Mouse (Mus musculus): ENCODE results near the gene Stxbp6. TPM values are rescaled to one million over a fixed set of nuclear protein-coding genes. Genes with fewer than 3 reads are reported as not detected.

The Stxbp6 gene
- polyA plus RNA-seq, 1 experiment from 2014 or later: 11.5 TPM

DNA sequence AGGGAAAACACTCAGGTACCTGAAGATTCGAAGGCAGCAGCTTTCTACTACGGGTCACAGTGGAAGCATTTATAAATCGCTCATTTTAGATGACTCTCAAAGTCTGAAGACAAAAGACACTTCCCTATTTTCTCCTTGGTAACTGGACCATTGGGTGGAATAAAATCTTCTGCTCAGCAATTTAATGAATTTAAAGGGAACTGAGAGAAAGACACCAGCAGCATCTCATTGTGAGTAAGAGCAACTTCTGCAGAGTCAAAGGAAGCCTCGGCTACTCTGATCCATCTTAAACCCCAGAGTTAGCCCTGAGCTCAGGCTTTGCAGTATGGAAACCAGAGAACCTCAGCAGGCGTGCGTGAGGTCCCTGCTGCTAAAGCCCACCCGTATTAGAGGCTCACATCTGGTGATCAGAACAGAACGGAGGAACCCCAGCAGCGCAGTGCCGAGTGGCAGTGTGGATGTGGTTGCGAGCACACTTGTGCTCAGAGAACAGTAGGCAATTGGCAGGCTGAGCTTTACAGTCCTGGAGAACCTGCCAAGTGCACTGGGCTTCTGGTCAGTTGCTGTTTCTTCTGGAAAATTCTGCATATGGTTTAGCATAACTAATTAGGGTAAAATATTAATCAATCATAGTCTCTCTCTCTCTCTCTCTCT is 62.9 kb downstream of the Stxbp6 start:
- Histone ChIP-seq H3K27ac (no peak overlapping the region), H3K4me3 (no peak overlapping the region), H3K27me3 (no peaks in the 10 kb centered on the region), H3K4me1 (no peaks in the 10 kb centered on the region), H3K36me3 (no peaks in the 10 kb centered on the region), H3K4me2 (replicated peaks) (no peak overlapping the region), H3K9me3 (replicated peaks) (no peaks in the 10 kb centered on the region), H3K9ac (no peak overlapping the region)
- 76% methylated on average over 11 of the region's 11 CpGs for WGBS
- no peak for ATAC-seq (ENCODE audit: low FRiP score)

DNA sequence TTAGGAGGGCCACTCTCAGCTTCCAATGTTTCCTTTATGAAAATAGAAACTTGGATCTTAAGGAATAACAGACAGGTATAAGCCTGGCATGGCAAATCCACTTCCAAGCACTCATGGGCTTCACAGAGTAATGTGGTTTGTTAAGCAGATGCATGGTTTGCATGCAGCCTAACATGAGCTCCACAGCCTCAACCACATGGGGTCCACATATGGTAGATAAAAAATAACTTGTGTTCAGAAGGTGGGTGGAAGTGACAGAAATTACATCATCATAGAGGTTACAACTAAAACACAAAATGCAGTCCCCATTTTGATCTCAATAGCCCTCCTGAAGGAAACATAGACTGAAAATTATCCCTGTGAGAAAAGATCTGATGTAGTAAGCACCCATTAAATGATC is 63.5 kb downstream of the Stxbp6 start:
- no peak overlapping the region for H3K4me2 ChIP-seq (replicated peaks)
- no peak for ATAC-seq (ENCODE audit: low FRiP score)
- H3K36me3 ChIP-seq: no peaks in the 10 kb centered on the region
- H3K9ac ChIP-seq: no peak overlapping the region
- no peaks in the 10 kb centered on the region for H3K9me3 ChIP-seq (replicated peaks)
- no peaks in the 10 kb centered on the region for H3K27me3 ChIP-seq
- no peaks in the 10 kb centered on the region for H3K4me1 ChIP-seq
- H3K4me3 ChIP-seq: no peak overlapping the region
- no peak overlapping the region for H3K27ac ChIP-seq

DNA sequence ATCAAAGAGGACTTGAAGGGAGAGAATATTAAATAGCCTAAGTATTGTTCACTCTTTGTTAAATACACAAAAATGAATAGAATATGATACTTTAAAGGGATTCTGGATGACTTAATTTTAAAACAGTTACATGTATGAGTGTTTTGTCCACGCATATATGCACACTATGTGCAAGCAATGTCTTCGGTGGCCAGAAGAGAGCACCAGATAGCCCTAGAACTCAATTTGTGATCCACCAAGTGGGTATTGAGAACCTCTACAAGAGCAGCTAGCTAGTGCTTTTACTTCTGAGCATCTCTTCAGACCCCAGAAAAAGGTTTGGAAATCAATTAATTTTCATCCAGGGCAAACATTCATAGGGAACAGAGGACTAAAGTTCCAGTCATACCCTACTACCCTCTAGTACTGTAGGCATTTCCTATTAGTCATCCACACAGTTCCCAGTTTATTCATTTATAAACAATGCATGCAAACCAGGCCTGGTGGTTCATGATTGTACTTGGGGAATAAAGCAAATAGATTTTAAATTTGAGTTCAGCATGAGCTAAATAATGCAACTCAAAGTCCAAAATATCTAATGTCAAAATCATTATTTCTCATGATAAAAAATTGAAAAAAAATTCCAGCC is 64.4 kb downstream of the Stxbp6 start:
- H3K27ac ChIP-seq: no peak overlapping the region
- H3K4me3 ChIP-seq: no peak overlapping the region
- 86% methylated on average over 2 of the region's 2 CpGs for WGBS
- no peak for ATAC-seq (ENCODE audit: low FRiP score)
- no peak overlapping the region for H3K4me2 ChIP-seq (replicated peaks)
- no peaks in the 10 kb centered on the region for H3K27me3 ChIP-seq
- H3K36me3 ChIP-seq: no peaks in the 10 kb centered on the region
- no peaks in the 10 kb centered on the region for H3K4me1 ChIP-seq
- H3K9ac ChIP-seq: no peak overlapping the region
- no peaks in the 10 kb centered on the region for H3K9me3 ChIP-seq (replicated peaks)

DNA sequence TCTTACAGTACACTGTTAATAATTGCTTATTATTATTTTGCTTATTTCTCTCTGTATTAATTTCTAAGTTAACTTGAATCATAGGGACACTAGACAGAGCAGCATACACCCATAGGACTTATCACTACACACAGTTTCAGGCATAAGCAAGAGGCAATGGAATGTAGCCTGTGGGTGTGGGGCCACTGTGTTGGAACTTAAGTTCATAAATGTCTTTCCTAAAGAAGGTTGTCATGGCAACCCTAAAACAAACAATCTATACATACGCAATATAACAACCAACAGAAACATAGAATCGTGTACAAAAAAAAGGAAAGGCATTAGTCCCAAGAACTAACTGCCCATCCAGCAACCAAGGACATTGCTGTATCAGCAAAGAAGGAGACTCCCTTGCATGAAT is 67.9 kb downstream of the Stxbp6 start:
- Histone ChIP-seq H3K36me3 (no peaks in the 10 kb centered on the region), H3K9ac (no peak overlapping the region), H3K4me1 (no peaks in the 10 kb centered on the region), H3K4me3 (no peak overlapping the region), H3K27me3 (no peaks in the 10 kb centered on the region), H3K27ac (no peak overlapping the region), H3K4me2 (replicated peaks) (no peak overlapping the region), H3K9me3 (replicated peaks) (no peaks in the 10 kb centered on the region)
- WGBS: 77% methylated on average over 2 of the region's 2 CpGs
- ATAC-seq (ENCODE audit: low FRiP score): no peak

DNA sequence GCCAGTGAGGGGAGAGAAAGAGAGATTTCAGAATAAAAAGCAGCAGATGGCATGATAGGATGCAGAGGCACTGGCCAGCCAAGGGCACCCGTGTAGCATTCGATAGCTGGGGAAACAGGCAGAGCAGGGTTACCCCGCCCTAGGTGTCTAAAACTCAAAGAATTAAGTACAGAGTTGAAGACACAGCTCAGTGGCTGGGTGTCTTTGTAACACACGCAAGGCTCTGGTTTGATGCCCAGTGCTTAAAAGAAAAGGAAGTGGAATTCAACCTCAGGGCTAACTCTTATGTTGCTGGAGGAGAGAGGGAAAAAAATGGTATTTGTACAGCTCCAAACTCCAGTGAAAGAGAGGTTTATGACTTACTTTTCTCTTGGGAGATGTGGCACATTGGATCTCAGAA is 68.5 kb downstream of the Stxbp6 start:
- WGBS: 84% methylated on average over 4 of the region's 4 CpGs
- H3K27me3 ChIP-seq: no peaks in the 10 kb centered on the region
- H3K27ac ChIP-seq: no peak overlapping the region
- no peak overlapping the region for H3K9ac ChIP-seq
- ATAC-seq (ENCODE audit: low FRiP score): no peak
- H3K36me3 ChIP-seq: no peaks in the 10 kb centered on the region
- no peaks in the 10 kb centered on the region for H3K9me3 ChIP-seq (replicated peaks)
- H3K4me2 ChIP-seq (replicated peaks): no peak overlapping the region
- no peaks in the 10 kb centered on the region for H3K4me1 ChIP-seq
- no peak overlapping the region for H3K4me3 ChIP-seq

DNA sequence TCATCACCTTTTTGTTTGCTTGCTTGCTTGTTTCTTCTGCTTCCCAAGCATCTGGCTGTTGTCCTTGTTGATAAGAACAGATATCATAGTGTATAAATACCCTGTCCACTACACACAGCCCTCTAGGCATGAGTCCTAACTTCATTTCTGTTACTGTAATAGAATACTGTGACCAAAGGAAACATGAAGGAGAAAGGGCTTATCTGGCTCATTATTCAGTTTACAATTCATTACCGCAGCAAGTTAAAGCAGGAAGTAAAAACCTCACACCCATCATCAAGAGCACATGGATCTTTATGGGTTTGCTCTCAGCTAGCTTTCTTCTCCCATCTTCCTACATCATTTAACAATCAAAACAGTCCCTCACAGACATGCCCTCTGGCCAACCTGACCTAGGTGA is 72.5 kb downstream of the Stxbp6 start:
- no peak overlapping the region for H3K4me3 ChIP-seq
- no peaks in the 10 kb centered on the region for H3K9me3 ChIP-seq (replicated peaks)
- no peaks in the 10 kb centered on the region for H3K4me1 ChIP-seq
- no peak overlapping the region for H3K27ac ChIP-seq
- no peaks in the 10 kb centered on the region for H3K27me3 ChIP-seq
- no peaks in the 10 kb centered on the region for H3K36me3 ChIP-seq
- 96% methylated on average over 1 of the region's 1 CpGs for WGBS
- no peak overlapping the region for H3K9ac ChIP-seq
- ATAC-seq (ENCODE audit: low FRiP score): no peak
- no peak overlapping the region for H3K4me2 ChIP-seq (replicated peaks)

DNA sequence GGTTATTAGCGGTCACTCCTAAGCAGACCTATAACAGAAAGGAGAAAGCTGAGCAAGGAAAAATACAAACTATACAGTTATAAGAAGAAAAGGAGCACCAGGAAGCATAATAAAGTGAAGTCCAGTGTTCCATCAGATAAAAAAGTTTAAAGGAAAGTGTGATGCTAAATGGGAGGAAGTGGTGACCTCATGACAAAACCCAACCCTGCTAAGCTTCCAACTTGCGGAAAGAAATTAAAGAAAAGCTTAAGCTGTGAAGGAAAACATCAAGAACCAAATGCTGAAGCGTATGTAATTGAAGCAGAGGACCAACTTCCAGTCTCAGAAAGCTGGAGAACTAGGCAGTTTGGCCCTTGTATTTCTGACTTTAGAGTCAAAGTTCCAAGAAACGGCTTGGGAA is 77.1 kb downstream of the Stxbp6 start:
- ATAC-seq (ENCODE audit: low FRiP score): no peak
- Histone ChIP-seq H3K4me1 (no peaks in the 10 kb centered on the region), H3K36me3 (no peaks in the 10 kb centered on the region), H3K27me3 (no peaks in the 10 kb centered on the region), H3K9me3 (replicated peaks) (no peaks in the 10 kb centered on the region), H3K9ac (no peak overlapping the region), H3K4me2 (replicated peaks) (no peak overlapping the region), H3K4me3 (no peak overlapping the region), H3K27ac (no peak overlapping the region)
- 88% methylated on average over 4 of the region's 4 CpGs for WGBS

DNA sequence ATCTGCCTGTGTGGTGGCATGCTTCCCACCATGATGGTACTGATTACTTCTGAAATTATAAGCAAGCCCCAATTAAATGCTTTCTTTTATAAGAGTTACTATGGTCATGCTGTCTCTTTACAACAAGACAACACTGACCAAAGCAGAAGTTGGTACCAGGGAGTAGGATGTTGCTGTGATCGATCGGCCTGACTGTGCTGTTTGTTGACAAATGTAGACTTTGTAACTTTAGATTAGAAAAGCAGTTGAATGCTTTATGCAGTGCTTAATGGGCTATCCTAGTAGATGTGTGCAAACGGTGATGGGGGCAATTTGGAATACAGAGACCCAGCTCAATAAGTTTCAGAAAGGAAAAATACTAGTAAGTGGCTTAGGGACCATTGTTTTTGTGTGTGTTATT is 77.6 kb downstream of the Stxbp6 start:
- H3K4me3 ChIP-seq: no peak overlapping the region
- H3K4me1 ChIP-seq: no peaks in the 10 kb centered on the region
- no peaks in the 10 kb centered on the region for H3K9me3 ChIP-seq (replicated peaks)
- no peaks in the 10 kb centered on the region for H3K27me3 ChIP-seq
- no peak overlapping the region for H3K4me2 ChIP-seq (replicated peaks)
- no peak overlapping the region for H3K9ac ChIP-seq
- no peak for ATAC-seq (ENCODE audit: low FRiP score)
- WGBS: 89% methylated on average over 3 of the region's 3 CpGs
- no peak overlapping the region for H3K27ac ChIP-seq
- no peaks in the 10 kb centered on the region for H3K36me3 ChIP-seq

DNA sequence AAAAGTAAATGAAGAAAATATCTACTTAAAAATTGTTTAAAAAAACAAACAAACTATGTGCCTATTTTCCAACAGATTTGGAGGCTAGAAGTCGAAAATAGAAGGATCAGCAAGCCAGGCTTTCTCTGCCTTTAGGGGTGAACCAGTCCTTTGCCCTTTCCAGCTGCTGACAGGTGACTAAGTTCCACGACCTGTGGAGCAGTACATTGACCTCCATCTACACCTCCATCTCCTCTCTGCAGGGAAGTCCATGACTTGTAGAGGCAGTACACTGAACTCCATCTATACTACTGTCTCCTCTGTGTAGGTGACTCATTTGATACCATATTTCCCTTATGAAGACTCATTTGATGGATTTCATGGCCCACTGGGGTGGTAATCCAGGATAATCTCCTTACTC is 78.2 kb downstream of the Stxbp6 start:
- Histone ChIP-seq H3K4me1 (no peaks in the 10 kb centered on the region), H3K27ac (no peak overlapping the region), H3K36me3 (no peaks in the 10 kb centered on the region), H3K9me3 (replicated peaks) (no peaks in the 10 kb centered on the region), H3K9ac (no peak overlapping the region), H3K4me3 (no peak overlapping the region), H3K4me2 (replicated peaks) (no peak overlapping the region), H3K27me3 (no peaks in the 10 kb centered on the region)
- no peak for ATAC-seq (ENCODE audit: low FRiP score)
- WGBS: 76% methylated on average over 2 of the region's 2 CpGs

DNA sequence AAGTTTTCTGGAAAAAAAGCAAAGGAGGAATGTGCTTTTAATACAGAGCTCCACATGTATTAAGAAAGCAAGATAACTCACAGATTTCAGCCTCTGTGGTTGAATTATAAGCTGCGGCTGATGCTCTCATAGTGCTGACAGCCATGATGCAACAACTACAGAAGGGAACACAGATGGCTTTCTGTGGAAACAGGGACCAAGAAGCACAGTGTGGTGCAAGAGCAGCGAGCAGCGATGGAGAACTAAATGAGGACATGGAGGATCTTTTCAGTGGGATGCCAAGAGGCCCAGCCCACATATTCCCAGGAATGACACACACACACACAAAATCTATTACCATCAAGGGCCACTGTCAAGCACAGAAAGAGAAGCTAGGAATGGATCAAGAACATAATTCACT is 81.1 kb downstream of the Stxbp6 start:
- WGBS: 91% methylated on average over 3 of the region's 3 CpGs
- Histone ChIP-seq H3K27me3 (no peaks in the 10 kb centered on the region), H3K4me1 (0 out of 2 replicates have a peak, but pooled peaks cover 4% of the 10 kb centered on the region), H3K36me3 (no peaks in the 10 kb centered on the region), H3K27ac (no peak overlapping the region), H3K4me3 (no peak overlapping the region), H3K4me2 (replicated peaks) (no peak overlapping the region), H3K9me3 (replicated peaks) (no peaks in the 10 kb centered on the region), H3K9ac (no peak overlapping the region)
- ATAC-seq (ENCODE audit: low FRiP score): no peak

DNA sequence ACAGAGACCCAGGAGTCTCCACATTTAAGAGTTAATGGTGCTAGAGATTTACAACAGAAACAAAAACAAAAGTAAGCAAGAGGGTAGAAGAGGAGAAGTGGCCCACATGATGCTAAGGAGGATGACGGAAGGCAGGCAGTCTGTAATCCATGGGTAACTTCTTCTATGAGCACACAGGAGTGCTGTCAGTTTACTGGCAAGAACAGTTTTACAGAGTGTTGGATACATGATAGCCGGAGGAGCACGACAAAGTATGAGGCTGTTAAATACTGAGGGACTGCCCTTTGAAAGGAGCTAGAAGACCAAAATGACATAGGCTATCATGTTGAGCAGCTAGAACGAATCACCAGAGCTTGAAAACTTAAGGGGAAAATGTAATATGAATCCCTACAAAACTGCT is 81.7 kb downstream of the Stxbp6 start:
- no peak overlapping the region for H3K9ac ChIP-seq
- H3K27me3 ChIP-seq: no peaks in the 10 kb centered on the region
- 0 out of 2 replicates have a peak, but pooled peaks cover 4% of the 10 kb centered on the region for H3K4me1 ChIP-seq
- no peaks in the 10 kb centered on the region for H3K36me3 ChIP-seq
- H3K9me3 ChIP-seq (replicated peaks): no peaks in the 10 kb centered on the region
- 90% methylated on average over 4 of the region's 4 CpGs for WGBS
- no peak overlapping the region for H3K4me3 ChIP-seq
- no peak overlapping the region for H3K4me2 ChIP-seq (replicated peaks)
- no peak for ATAC-seq (ENCODE audit: low FRiP score)
- no peak overlapping the region for H3K27ac ChIP-seq

DNA sequence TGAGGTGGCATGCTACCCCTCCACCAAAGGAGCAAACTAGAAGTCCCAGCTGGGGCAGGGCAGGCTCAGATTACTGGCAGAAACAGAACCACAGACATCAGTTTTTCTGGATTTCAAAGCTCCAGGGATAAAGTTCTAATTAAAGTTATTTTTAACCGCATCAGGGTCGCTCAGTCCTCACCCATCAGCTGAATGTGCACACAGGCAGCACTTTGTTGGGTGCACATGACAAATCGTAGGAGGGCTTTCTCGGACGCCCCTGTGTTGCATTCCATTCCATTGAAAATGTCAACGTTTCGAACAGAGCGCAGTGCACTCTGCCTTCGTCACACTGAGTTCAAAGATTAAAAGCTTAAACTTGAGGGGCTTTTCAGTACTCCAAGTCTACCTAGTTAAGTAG is 84.1 kb downstream of the Stxbp6 start:
- 0 out of 2 replicates have a peak, but pooled peaks cover 4% of the 10 kb centered on the region for H3K4me1 ChIP-seq
- H3K27me3 ChIP-seq: no peaks in the 10 kb centered on the region
- no peak overlapping the region for H3K9ac ChIP-seq
- H3K4me2 ChIP-seq (replicated peaks): no peak overlapping the region
- H3K27ac ChIP-seq: 0 out of 2 replicates have a peak overlapping the region, but pooled peaks have one; percentile 12
- no peaks in the 10 kb centered on the region for H3K36me3 ChIP-seq
- H3K4me3 ChIP-seq: no peak overlapping the region
- ATAC-seq (ENCODE audit: low FRiP score): no peak
- WGBS: 64% methylated on average over 9 of the region's 9 CpGs
- no peaks in the 10 kb centered on the region for H3K9me3 ChIP-seq (replicated peaks)

DNA sequence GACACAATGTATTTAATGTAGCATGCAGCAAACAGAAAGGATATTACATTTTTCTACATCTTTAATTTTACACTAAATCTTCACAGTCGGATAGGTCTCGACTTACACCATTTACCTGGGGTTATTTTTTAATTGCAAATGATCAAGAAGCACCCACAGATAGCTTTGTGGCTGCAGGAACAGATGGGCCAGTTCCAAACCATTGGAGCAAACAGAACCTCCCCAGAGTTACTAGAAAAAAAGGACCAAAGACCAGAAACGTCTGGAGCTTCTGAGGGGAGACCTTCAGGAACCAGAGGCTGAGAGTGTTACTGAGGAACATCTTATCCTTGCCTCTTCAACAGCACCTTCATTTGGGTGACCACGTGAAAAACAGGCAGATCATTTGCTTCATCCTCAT is 85.5 kb downstream of the Stxbp6 start:
- Histone ChIP-seq H3K4me3 (no peak overlapping the region), H3K9me3 (replicated peaks) (no peaks in the 10 kb centered on the region), H3K27me3 (no peaks in the 10 kb centered on the region), H3K4me1 (0 out of 2 replicates have a peak, but pooled peaks cover 4% of the 10 kb centered on the region), H3K9ac (no peak overlapping the region), H3K27ac (no peak overlapping the region), H3K36me3 (no peaks in the 10 kb centered on the region), H3K4me2 (replicated peaks) (no peak overlapping the region)
- no peak for ATAC-seq (ENCODE audit: low FRiP score)
- 83% methylated on average over 4 of the region's 4 CpGs for WGBS
